Mouse (Mus musculus) midbrain, embryonic 15.5 days (tissue): ENCODE measurements around the gene Pxn. TPM values are rescaled to one million over a fixed set of nuclear protein-coding genes. Genes with fewer than 3 reads are reported as not detected.

Source experiments
- ATAC-seq: fragments of 200-750 bp; cut with Nextera tagmentation; replicated peaks from 2 replicates; pipeline ENCODE4 v1.8.0; 2017; ENCODE audit warnings: moderate TSS enrichment
- H3K27ac ChIP-seq: fragments of 300-500 bp; sonication (generic); 2 replicates; pipeline ENCODE4 v1.5.1; 2015; ENCODE audit warnings: mild to moderate bottlenecking, inconsistent platforms
- H3K27me3 ChIP-seq: fragments of 300-500 bp; sonication (generic); replicated peaks from 2 replicates; pipeline ENCODE4 v1.6.1; 2015; ENCODE audit warnings: inconsistent platforms
- H3K36me3 ChIP-seq: fragments of 300-500 bp; sonication (generic); replicated peaks from 2 replicates; pipeline ENCODE4 v1.6.1; 2015; ENCODE audit warnings: inconsistent platforms
- H3K4me1 ChIP-seq: fragments of 300-500 bp; sonication (generic); 2 replicates; pipeline ENCODE4 v1.6.1; 2015; ENCODE audit warnings: inconsistent platforms
- H3K4me2 ChIP-seq: fragments of 300-500 bp; sonication (generic); 2 replicates; pipeline ENCODE4 v1.6.1; 2015; ENCODE audit warnings: inconsistent platforms, mild to moderate bottlenecking, moderate library complexity
- H3K4me3 ChIP-seq: fragments of 300-500 bp; sonication (generic); 2 replicates; pipeline ENCODE4 v1.5.1; 2015; ENCODE audit warnings: mild to moderate bottlenecking, inconsistent platforms
- H3K9ac ChIP-seq: fragments of 300-500 bp; sonication (generic); 2 replicates; pipeline ENCODE4 v1.6.1; 2015; ENCODE audit warnings: mild to moderate bottlenecking, inconsistent platforms
- H3K9me3 ChIP-seq: fragments of 300-500 bp; sonication (generic); 2 replicates; pipeline ENCODE4 v1.6.1; 2016; ENCODE audit warnings: inconsistent platforms
- WGBS: fragments of 180-500 bp; shearing (Covaris S2); methylation state at CpG from one replicate; pipeline ENCODE4 v1.1.7; 2015; ENCODE audit warnings: mixed read lengths; 5-methylcytosine and 5-hydroxymethylcytosine counted together
- polyA plus RNA-seq: library from polyadenylated mRNA; unstranded; fragments of >200 nt; fragmentation: Nextera tagmentation; extraction: Ambion mirVana; gene quantifications from 2 replicates; pipeline ENCODE4 v1.2.1, GENCODE M21; 2015

The Pxn gene
- polyA plus RNA-seq, 1 experiment from 2014 or later = 20.9 TPM

DNA sequence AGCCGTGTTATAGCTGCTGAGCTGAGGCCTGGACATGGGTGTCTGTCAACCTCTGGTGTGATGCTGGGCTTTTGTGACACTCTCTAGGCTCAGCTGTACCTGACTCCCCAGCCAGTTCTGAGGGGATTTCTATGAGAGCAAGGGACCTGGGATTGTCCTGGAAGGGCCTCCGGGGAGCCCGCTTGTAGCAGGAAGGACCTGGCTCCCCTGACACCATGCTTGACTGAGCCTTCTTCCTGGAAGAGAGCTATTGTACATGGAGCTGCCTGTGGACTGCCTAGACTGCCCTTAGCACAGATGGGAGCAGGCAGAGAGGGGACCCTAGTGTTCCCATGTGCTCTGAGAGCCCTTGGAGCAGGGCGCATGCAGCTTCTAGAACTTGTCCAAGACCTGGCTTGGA is 18.9 kb downstream of the Pxn start:
- no peak overlapping the region for H3K4me2 ChIP-seq
- WGBS = 93% methylated on average over 4 of the region's 4 CpGs
- H3K36me3 ChIP-seq = no peaks in the 10 kb centered on the region
- H3K9me3 ChIP-seq = no peaks in the 10 kb centered on the region
- H3K9ac ChIP-seq = no peak overlapping the region
- H3K4me1 ChIP-seq = peaks cover 12% of the 10 kb centered on the region; the same call in 1 of the 2 replicates
- H3K27me3 ChIP-seq = no peaks in the 10 kb centered on the region
- H3K27ac ChIP-seq = no peak overlapping the region
- H3K4me3 ChIP-seq = no peak overlapping the region
- ATAC-seq = no peak

- H3K27ac ChIP-seq = no peak overlapping the region
- no peaks in the 10 kb centered on the region for H3K27me3 ChIP-seq
- no peaks in the 10 kb centered on the region for H3K36me3 ChIP-seq
- H3K4me3 ChIP-seq = no peak overlapping the region
- no peak overlapping the region for H3K4me2 ChIP-seq
- peaks cover 12% of the 10 kb centered on the region for H3K4me1 ChIP-seq
- no peak for ATAC-seq
- 74% methylated on average over 9 of the region's 9 CpGs for WGBS
- no peaks in the 10 kb centered on the region for H3K9me3 ChIP-seq
- no peak overlapping the region for H3K9ac ChIP-seq
These were observed 19.5 kb downstream of the Pxn start for GRCm38 (mm10) chr5:115525943-115526342.

DNA sequence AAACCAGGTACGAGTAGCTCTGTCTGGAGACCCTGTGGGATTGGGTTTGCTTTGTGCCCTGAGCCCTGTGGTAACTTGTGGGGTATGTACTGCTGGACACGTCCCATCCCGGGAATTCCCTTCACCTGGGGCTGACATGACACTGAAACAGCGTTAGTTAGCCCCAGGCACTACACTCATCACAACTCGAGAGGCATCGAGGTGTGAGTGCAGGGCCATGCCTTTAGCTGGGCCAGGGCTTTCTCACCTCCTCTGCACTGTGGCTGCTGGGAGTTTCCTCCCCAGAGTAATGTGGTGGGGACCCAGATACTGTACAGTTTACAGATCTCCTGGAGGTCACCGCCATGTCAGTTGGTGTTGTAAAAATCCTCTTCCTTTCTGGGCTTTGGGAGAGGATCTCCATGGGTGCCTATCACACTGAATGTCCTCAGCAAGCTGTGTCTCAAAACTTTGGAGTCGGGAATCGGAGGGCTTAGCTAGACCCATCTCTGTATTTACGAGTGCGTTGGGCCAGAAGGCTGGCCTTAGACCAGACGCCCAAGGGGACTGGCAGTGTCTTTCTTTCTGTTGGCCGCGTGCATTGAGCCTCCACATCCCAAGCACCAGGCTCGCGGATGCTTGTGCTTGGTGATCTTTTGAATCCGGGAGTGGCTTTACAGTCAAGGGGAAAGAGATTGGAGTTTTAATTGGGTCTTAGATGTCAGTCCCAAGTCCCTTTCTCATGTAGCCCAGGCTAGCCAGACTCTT is 20.2 kb downstream of the Pxn start:
- peaks cover 19% of the 10 kb centered on the region for H3K4me1 ChIP-seq
- no peak overlapping the region for H3K9ac ChIP-seq
- H3K9me3 ChIP-seq = no peaks in the 10 kb centered on the region
- H3K27ac ChIP-seq = no peak overlapping the region
- no peaks in the 10 kb centered on the region for H3K27me3 ChIP-seq
- 88% methylated on average over 17 of the region's 17 CpGs for WGBS
- no peaks in the 10 kb centered on the region for H3K36me3 ChIP-seq
- no peak for ATAC-seq
- H3K4me3 ChIP-seq = no peak overlapping the region
- no peak overlapping the region for H3K4me2 ChIP-seq

DNA sequence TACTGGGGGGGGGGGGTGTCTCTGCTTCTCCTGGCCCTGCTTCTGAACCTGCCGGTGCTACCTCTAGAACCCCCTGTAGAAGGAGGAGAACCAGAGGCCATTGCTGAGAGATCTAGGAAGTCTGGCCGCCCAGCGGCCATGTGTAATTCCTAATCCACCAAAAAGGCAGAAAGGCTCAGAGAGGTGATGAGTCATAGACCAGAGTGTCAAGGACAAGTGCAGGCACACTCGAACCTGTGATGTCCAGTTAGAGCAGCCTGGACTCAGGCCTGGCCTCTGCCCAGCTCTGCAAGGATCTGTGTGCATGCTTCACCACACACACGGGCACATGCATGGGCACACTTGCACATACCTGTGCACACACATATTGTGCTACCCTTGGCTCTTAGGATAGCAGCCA is 21.7 kb downstream of the Pxn start:
- Histone ChIP-seq H3K36me3 (no peaks in the 10 kb centered on the region), H3K4me3 (no peak overlapping the region), H3K9ac (no peak overlapping the region), H3K4me2 (no peak overlapping the region), H3K4me1 (peaks cover 24% of the 10 kb centered on the region), H3K27ac (no peak overlapping the region), H3K27me3 (no peaks in the 10 kb centered on the region), H3K9me3 (no peaks in the 10 kb centered on the region)
- WGBS = 88% methylated on average over 5 of the region's 5 CpGs
- ATAC-seq = no peak

DNA sequence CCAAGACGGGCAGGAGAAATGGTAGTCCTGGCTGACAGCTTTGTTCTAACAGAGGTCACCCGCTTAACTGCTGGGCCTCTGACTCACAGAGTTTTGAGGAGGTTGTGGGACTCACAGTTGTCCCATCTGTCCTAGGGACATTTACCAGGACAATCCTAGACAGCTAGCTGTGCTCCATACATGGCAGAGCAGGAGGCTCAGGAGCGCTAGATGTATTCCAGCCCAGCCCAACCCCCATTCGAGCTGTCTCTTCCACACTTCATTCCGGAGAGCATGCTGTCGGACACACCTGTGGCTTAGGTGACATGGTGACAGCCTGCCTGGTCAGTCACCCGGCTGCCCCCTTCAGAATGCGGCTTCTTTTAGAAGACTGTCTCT is 22.9 kb downstream of the Pxn start:
- H3K4me1 ChIP-seq = peaks cover 24% of the 10 kb centered on the region
- no peak overlapping the region for H3K9ac ChIP-seq
- H3K27me3 ChIP-seq = no peaks in the 10 kb centered on the region
- H3K9me3 ChIP-seq = no peaks in the 10 kb centered on the region
- no peak overlapping the region for H3K4me3 ChIP-seq
- H3K4me2 ChIP-seq = no peak overlapping the region
- no peak for ATAC-seq
- no peaks in the 10 kb centered on the region for H3K36me3 ChIP-seq
- WGBS = 75% methylated on average over 8 of the region's 8 CpGs
- peak overlapping the region; percentile 8; the same call in 1 of the 2 replicates for H3K27ac ChIP-seq

DNA sequence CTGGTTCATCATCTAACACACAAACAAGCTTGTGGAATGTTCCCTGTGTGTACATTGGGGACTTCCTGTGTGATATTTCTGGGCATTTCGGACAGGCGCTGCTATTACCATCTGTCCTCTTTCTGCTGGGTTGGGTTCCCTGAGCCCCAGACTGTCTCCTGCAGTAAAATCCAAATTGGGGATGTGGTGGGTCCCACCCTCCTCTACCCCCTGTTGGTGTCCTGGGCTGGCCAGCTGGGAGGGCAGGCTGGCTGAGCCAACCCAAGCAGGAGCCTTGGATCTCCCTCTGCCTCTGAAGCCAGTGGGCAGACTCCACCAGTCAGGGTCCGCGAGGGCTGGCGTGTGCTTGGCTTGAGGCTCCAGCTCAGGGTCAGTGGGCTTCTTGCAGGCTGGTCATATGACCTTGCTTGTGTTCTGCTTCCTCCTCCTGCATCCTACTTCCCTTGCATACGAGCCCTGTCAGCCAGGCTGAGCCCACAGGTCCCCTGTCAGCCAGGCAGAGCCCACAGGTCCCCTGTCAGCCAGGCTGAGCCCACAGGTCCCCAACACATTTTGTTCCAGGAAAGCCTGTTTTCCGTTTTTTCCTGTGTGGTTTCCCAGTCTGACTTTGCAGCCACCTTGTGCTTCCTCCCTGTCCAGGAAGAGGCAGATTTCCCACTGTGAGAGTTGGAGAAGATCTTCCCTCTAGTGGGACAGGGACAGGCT is 23.4 kb downstream of the Pxn start:
- Histone ChIP-seq H3K36me3 (no peaks in the 10 kb centered on the region), H3K4me1 (peaks cover 24% of the 10 kb centered on the region), H3K4me2 (no peak overlapping the region), H3K27me3 (no peaks in the 10 kb centered on the region), H3K27ac (peak overlapping the region; percentile 26; the same call in 1 of the 2 replicates), H3K9ac (no peak overlapping the region), H3K4me3 (no peak overlapping the region), H3K9me3 (no peaks in the 10 kb centered on the region)
- ATAC-seq = no peak
- 72% methylated on average over 7 of the region's 7 CpGs for WGBS

DNA sequence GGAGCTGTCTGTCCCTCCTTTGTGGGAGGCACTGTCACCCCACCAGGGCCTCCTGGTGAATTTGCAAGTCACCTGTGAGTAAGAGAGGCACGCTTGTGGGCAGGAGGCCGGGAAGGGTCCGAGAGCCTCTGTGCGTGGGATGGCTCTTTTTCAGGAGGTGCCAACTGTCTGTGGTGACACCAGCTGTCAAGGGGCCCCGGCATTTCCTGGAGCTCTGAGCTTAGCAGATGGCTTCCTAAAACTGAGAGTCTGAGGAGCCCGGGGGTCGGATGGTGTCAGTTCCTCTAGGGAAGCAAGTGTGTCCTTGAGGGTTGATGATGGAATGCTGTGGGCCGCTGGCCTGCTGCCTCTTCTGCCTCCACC is 24.0 kb downstream of the Pxn start:
- Histone ChIP-seq H3K27me3 (no peaks in the 10 kb centered on the region), H3K4me3 (no peak overlapping the region), H3K9me3 (no peaks in the 10 kb centered on the region), H3K4me1 (peaks cover 24% of the 10 kb centered on the region), H3K36me3 (no peaks in the 10 kb centered on the region), H3K4me2 (no peak overlapping the region), H3K9ac (no peak overlapping the region), H3K27ac (0 out of 2 replicates have a peak overlapping the region, but pooled peaks have one; percentile 26)
- WGBS = 83% methylated on average over 8 of the region's 8 CpGs
- no peak for ATAC-seq

- Histone ChIP-seq H3K9me3 (no peaks in the 10 kb centered on the region), H3K4me2 (no peak overlapping the region), H3K27ac (peak overlapping the region; percentile 24; the same call in 1 of the 2 replicates), H3K9ac (peak overlapping the region; percentile 3; the same call in 1 of the 2 replicates), H3K4me3 (no peak overlapping the region), H3K4me1 (peaks cover 24% of the 10 kb centered on the region), H3K36me3 (no peaks in the 10 kb centered on the region), H3K27me3 (no peaks in the 10 kb centered on the region)
- WGBS = 51% methylated on average over 18 of the region's 18 CpGs
- ATAC-seq = no peak
These were observed 25.3 kb downstream of the Pxn start for GRCm38 (mm10) chr5:115531671-115532270.

GRCm38 (mm10) chr5:115534290-115534731 is 27.8 kb downstream of the Pxn start:
- Histone ChIP-seq H3K27ac (no peak overlapping the region), H3K36me3 (no peaks in the 10 kb centered on the region), H3K4me3 (no peak overlapping the region), H3K9me3 (no peaks in the 10 kb centered on the region), H3K27me3 (no peaks in the 10 kb centered on the region), H3K9ac (no peak overlapping the region), H3K4me2 (no peak overlapping the region), H3K4me1 (peaks cover 30% of the 10 kb centered on the region)
- 19% methylated on average over 16 of the region's 16 CpGs for WGBS
- no peak for ATAC-seq

DNA sequence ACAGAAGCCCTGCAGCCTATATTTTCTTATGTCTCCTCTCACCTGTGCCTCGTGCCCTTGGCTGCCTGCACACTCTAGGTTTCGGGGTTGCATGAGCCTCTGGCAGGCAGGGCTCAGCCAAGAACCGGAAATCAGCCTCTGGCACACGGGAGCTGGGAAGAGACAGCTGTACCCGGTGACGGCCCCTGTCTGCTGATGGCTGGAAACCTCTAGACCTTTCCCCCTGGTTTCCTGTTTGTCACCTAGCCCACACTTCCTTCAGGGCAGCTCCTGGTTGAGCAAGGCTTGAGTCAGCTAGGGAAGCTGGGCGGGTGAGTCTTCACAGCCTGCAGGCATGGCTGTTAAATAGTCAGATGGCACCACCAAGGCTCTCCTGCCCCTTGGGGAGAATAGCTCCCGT is 28.4 kb downstream of the Pxn start:
- Histone ChIP-seq H3K4me3 (no peak overlapping the region), H3K36me3 (no peaks in the 10 kb centered on the region), H3K9ac (no peak overlapping the region), H3K9me3 (no peaks in the 10 kb centered on the region), H3K4me2 (no peak overlapping the region), H3K4me1 (peaks cover 27% of the 10 kb centered on the region), H3K27ac (no peak overlapping the region), H3K27me3 (no peaks in the 10 kb centered on the region)
- WGBS = 61% methylated on average over 8 of the region's 8 CpGs
- ATAC-seq = no peak

DNA sequence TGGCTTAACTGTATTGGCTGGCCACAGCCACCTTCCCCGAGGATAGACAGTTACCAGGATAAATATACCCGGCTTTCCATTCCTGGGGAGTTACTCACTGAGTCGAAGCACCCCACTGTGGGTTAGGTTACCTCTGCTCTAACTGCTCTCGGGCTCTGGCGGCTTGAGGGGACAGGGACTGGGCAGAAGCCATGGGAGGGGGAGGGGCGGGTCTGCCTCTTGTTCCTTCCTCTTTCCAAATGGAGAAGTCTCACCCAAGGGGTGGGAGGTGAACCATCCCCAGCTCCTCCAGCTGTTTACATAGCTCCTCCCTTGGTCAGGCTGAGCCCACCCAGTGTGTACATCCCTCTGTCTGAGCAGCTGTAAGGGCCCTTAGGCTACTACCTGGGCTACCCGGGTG is 29.2 kb downstream of the Pxn start:
- peaks cover 27% of the 10 kb centered on the region for H3K4me1 ChIP-seq
- 41% methylated on average over 7 of the region's 7 CpGs for WGBS

DNA sequence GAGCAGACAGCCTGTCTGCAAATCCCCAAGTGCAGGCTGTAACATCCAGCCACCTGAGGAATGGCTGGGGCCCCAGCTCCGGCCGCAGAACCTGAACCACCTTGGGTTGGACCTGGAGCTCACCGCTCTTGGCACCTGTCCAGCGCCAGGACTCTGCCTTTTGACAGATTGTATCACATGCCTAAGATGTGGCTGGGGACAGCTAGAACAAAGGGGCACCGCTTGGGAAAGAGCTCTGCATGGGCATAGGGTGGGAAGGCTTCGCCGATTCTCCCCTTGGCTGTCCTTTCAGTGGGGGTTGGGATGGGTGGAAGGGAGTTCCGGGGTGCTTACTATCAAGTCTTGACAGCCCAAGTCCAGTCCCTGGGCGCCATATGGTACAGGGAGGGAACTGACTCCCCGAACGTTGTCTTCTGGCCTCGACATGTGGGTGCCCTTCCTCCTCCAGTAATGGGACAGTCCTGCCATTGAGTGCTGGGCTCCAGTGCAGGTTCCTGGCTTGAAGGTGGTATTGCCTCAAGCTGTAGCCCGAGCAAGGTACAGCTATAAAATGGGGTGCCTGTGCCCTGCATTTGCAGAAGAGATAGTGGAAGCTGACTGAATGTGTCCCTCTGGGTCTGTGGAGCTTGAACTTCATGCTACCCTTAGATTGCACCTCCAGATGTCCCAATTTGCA is 31.7 kb downstream of the Pxn start:
- H3K4me3 ChIP-seq = no peak overlapping the region
- H3K27me3 ChIP-seq = no peaks in the 10 kb centered on the region
- H3K36me3 ChIP-seq = no peaks in the 10 kb centered on the region
- no peak overlapping the region for H3K9ac ChIP-seq
- no peak overlapping the region for H3K4me2 ChIP-seq
- 0 out of 2 replicates have a peak, but pooled peaks have one; percentile 25 for ATAC-seq
- 70% methylated on average over 13 of the region's 13 CpGs for WGBS
- no peak overlapping the region for H3K27ac ChIP-seq
- peaks cover 19% of the 10 kb centered on the region for H3K4me1 ChIP-seq
- no peaks in the 10 kb centered on the region for H3K9me3 ChIP-seq

More for the DNA sequence above, 29.2 kb downstream of the Pxn start:
- H3K4me3 ChIP-seq = no peak overlapping the region
- no peak overlapping the region for H3K4me2 ChIP-seq
- no peaks in the 10 kb centered on the region for H3K9me3 ChIP-seq
- H3K27me3 ChIP-seq = no peaks in the 10 kb centered on the region
- no peak overlapping the region for H3K9ac ChIP-seq
- H3K36me3 ChIP-seq = no peaks in the 10 kb centered on the region
- ATAC-seq = no peak
- H3K27ac ChIP-seq = no peak overlapping the region
